Mouse (Mus musculus): ENCODE data around the gene Slc24a2. TPM values are rescaled to one million over a fixed set of nuclear protein-coding genes. Genes with fewer than 3 reads are reported as not detected.
A peak's percentile ranks its signal among the peaks of the same experiment; 100 is the strongest.

The Slc24a2 gene
- polyA plus RNA-seq, 1 experiment from 2014 or later = 2.1 TPM

DNA sequence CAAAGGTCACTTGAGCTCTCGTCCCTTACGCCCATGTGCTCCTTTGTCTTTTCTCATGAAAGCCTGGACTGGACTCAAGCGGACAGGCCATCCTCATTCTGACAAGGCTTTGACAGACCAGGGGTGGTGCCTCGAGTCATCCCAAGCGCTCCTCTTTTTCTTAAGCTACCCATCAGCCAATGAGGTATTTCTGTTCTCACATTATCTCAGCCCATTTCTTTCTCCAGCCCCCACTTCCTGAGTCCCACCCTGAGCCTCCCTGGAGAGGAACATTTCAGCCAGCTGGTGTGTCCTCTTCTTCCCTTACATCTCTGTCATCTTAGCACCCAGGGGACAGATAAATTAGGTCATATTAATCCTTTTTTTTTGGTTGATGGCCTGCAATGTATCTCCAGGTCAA is 193.8 kb downstream of the Slc24a2 start:
- no peak overlapping the region for H3K9ac ChIP-seq (replicated peaks; ENCODE audit: low read depth, low read length)
- H3K27me3 ChIP-seq (replicated peaks; ENCODE audit: control insufficient read depth, insufficient read depth, low read length) = no peaks in the 10 kb centered on the region
- ATAC-seq = no peak
- H3K9me3 ChIP-seq (ENCODE audit: control insufficient read depth, low read length) = no peaks in the 10 kb centered on the region
- H3K4me2 ChIP-seq (ENCODE audit: low read length) = no peak overlapping the region
- no peaks in the 10 kb centered on the region for H3K36me3 ChIP-seq (ENCODE audit: control insufficient read depth, insufficient read depth)
- H3K4me3 ChIP-seq (replicated peaks; ENCODE audit: low read length) = no peak overlapping the region
- H3K27ac ChIP-seq (ENCODE audit: low read length) = no peak overlapping the region
- WGBS = 75% methylated on average over 5 of the region's 5 CpGs
- H3K4me1 ChIP-seq (replicated peaks; ENCODE audit: control insufficient read depth, insufficient read depth, low read length) = peaks cover 3% of the 10 kb centered on the region

DNA sequence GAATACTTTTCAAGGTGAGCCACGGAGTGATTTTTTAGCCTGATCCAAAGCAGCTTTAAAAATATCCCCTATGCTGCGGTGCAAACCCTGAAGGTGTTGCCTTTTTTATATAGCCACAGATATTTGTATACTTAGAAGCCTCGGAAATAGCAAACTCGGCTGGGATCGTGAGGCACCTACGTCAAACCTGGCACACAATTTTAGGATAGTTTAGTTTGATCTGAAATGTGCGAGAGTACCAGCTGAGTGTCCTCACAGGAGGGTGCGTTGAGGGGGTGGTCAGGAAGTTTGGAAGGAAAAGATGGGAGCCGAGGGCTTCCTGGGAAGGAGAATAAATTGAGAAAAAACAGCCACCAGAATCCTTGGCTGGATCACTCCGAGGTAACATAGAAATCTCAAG is 194.6 kb downstream of the Slc24a2 start:
- no peaks in the 10 kb centered on the region for H3K4me1 ChIP-seq (replicated peaks; ENCODE audit: control insufficient read depth, insufficient read depth, low read length)
- 91% methylated on average over 10 of the region's 10 CpGs for WGBS

GRCm38 (mm10) chr4:87032632-87033031 is 197.6 kb downstream of the Slc24a2 start:
- ATAC-seq = no peak
- no peaks in the 10 kb centered on the region for H3K27me3 ChIP-seq (replicated peaks; ENCODE audit: control insufficient read depth, insufficient read depth, low read length)
- WGBS = 81% methylated on average over 8 of the region's 8 CpGs
- H3K36me3 ChIP-seq (ENCODE audit: control insufficient read depth, insufficient read depth) = no peaks in the 10 kb centered on the region
- no peak overlapping the region for H3K4me2 ChIP-seq (ENCODE audit: low read length)
- no peak overlapping the region for H3K4me3 ChIP-seq (replicated peaks; ENCODE audit: low read length)
- H3K27ac ChIP-seq (ENCODE audit: low read length) = no peak overlapping the region
- no peak overlapping the region for H3K9ac ChIP-seq (replicated peaks; ENCODE audit: low read depth, low read length)
- no peaks in the 10 kb centered on the region for H3K9me3 ChIP-seq (ENCODE audit: control insufficient read depth, low read length)
- H3K4me1 ChIP-seq (replicated peaks; ENCODE audit: control insufficient read depth, insufficient read depth, low read length) = no peaks in the 10 kb centered on the region

More for the DNA sequence above, 194.6 kb downstream of the Slc24a2 start:
- H3K4me2 ChIP-seq (ENCODE audit: low read length) = no peak overlapping the region
- H3K9me3 ChIP-seq (ENCODE audit: control insufficient read depth, low read length) = no peaks in the 10 kb centered on the region
- no peak overlapping the region for H3K9ac ChIP-seq (replicated peaks; ENCODE audit: low read depth, low read length)
- H3K36me3 ChIP-seq (ENCODE audit: control insufficient read depth, insufficient read depth) = no peaks in the 10 kb centered on the region
- H3K27me3 ChIP-seq (replicated peaks; ENCODE audit: control insufficient read depth, insufficient read depth, low read length) = no peaks in the 10 kb centered on the region
- no peak overlapping the region for H3K4me3 ChIP-seq (replicated peaks; ENCODE audit: low read length)
- ATAC-seq = no peak
- H3K27ac ChIP-seq (ENCODE audit: low read length) = no peak overlapping the region

GRCm38 (mm10) chr4:87031076-87031475 is 199.2 kb downstream of the Slc24a2 start:
- Histone ChIP-seq H3K27me3 (replicated peaks; ENCODE audit: control insufficient read depth, insufficient read depth, low read length) (no peaks in the 10 kb centered on the region), H3K9ac (replicated peaks; ENCODE audit: low read depth, low read length) (no peak overlapping the region), H3K4me1 (replicated peaks; ENCODE audit: control insufficient read depth, insufficient read depth, low read length) (peaks cover 7% of the 10 kb centered on the region), H3K9me3 (ENCODE audit: control insufficient read depth, low read length) (no peaks in the 10 kb centered on the region), H3K36me3 (ENCODE audit: control insufficient read depth, insufficient read depth) (no peaks in the 10 kb centered on the region), H3K4me3 (replicated peaks; ENCODE audit: low read length) (no peak overlapping the region), H3K4me2 (ENCODE audit: low read length) (no peak overlapping the region), H3K27ac (ENCODE audit: low read length) (no peak overlapping the region)
- ATAC-seq = no peak
- 83% methylated on average over 2 of the region's 2 CpGs for WGBS

- peaks cover 12% of the 10 kb centered on the region for H3K4me1 ChIP-seq (replicated peaks; ENCODE audit: control insufficient read depth, insufficient read depth, low read length)
- H3K36me3 ChIP-seq (ENCODE audit: control insufficient read depth, insufficient read depth) = no peaks in the 10 kb centered on the region
- H3K4me3 ChIP-seq (replicated peaks; ENCODE audit: low read length) = no peak overlapping the region
- no peak overlapping the region for H3K9ac ChIP-seq (replicated peaks; ENCODE audit: low read depth, low read length)
- no peak overlapping the region for H3K27ac ChIP-seq (ENCODE audit: low read length)
- WGBS = 31% methylated on average over 14 of the region's 14 CpGs
- peak; percentile 62 for ATAC-seq
- no peaks in the 10 kb centered on the region for H3K9me3 ChIP-seq (ENCODE audit: control insufficient read depth, low read length)
- H3K27me3 ChIP-seq (replicated peaks; ENCODE audit: control insufficient read depth, insufficient read depth, low read length) = no peaks in the 10 kb centered on the region
- no peak overlapping the region for H3K4me2 ChIP-seq (ENCODE audit: low read length)
These were observed 203.7 kb downstream of the Slc24a2 start for GRCm38 (mm10) chr4:87026311-87027151.

GRCm38 (mm10) chr4:87024556-87024955 is 205.7 kb downstream of the Slc24a2 start:
- ATAC-seq = peak; percentile 60
- Histone ChIP-seq H3K4me2 (ENCODE audit: low read length) (no peak overlapping the region), H3K36me3 (ENCODE audit: control insufficient read depth, insufficient read depth) (no peaks in the 10 kb centered on the region), H3K27ac (ENCODE audit: low read length) (no peak overlapping the region), H3K9ac (replicated peaks; ENCODE audit: low read depth, low read length) (no peak overlapping the region), H3K4me3 (replicated peaks; ENCODE audit: low read length) (no peak overlapping the region), H3K4me1 (replicated peaks; ENCODE audit: control insufficient read depth, insufficient read depth, low read length) (peaks cover 13% of the 10 kb centered on the region), H3K9me3 (ENCODE audit: control insufficient read depth, low read length) (no peaks in the 10 kb centered on the region), H3K27me3 (replicated peaks; ENCODE audit: control insufficient read depth, insufficient read depth, low read length) (no peaks in the 10 kb centered on the region)
- WGBS = 52% methylated on average over 8 of the region's 8 CpGs

- 80% methylated on average over 3 of the region's 3 CpGs for WGBS
- Histone ChIP-seq H3K4me1 (replicated peaks; ENCODE audit: control insufficient read depth, insufficient read depth, low read length) (peaks cover 16% of the 10 kb centered on the region), H3K27ac (ENCODE audit: low read length) (no peak overlapping the region), H3K27me3 (replicated peaks; ENCODE audit: control insufficient read depth, insufficient read depth, low read length) (no peaks in the 10 kb centered on the region), H3K36me3 (ENCODE audit: control insufficient read depth, insufficient read depth) (no peaks in the 10 kb centered on the region), H3K9me3 (ENCODE audit: control insufficient read depth, low read length) (no peaks in the 10 kb centered on the region), H3K4me3 (replicated peaks; ENCODE audit: low read length) (no peak overlapping the region), H3K4me2 (ENCODE audit: low read length) (no peak overlapping the region), H3K9ac (replicated peaks; ENCODE audit: low read depth, low read length) (no peak overlapping the region)
- ATAC-seq = no peak
These were observed 208.7 kb downstream of the Slc24a2 start for GRCm38 (mm10) chr4:87021542-87021941.

GRCm38 (mm10) chr4:87019486-87020105 is 210.7 kb downstream of the Slc24a2 start:
- no peak for ATAC-seq
- Histone ChIP-seq H3K9me3 (ENCODE audit: control insufficient read depth, low read length) (no peaks in the 10 kb centered on the region), H3K36me3 (ENCODE audit: control insufficient read depth, insufficient read depth) (no peaks in the 10 kb centered on the region), H3K9ac (replicated peaks; ENCODE audit: low read depth, low read length) (no peak overlapping the region), H3K4me1 (replicated peaks; ENCODE audit: control insufficient read depth, insufficient read depth, low read length) (peaks cover 13% of the 10 kb centered on the region), H3K27ac (ENCODE audit: low read length) (no peak overlapping the region), H3K4me3 (replicated peaks; ENCODE audit: low read length) (no peak overlapping the region), H3K27me3 (replicated peaks; ENCODE audit: control insufficient read depth, insufficient read depth, low read length) (no peaks in the 10 kb centered on the region), H3K4me2 (ENCODE audit: low read length) (no peak overlapping the region)
- 53% methylated on average over 13 of the region's 13 CpGs for WGBS

- no peak overlapping the region for H3K27ac ChIP-seq (ENCODE audit: low read length)
- H3K9me3 ChIP-seq (ENCODE audit: control insufficient read depth, low read length) = no peaks in the 10 kb centered on the region
- H3K4me1 ChIP-seq (replicated peaks; ENCODE audit: control insufficient read depth, insufficient read depth, low read length) = peaks cover 13% of the 10 kb centered on the region
- no peaks in the 10 kb centered on the region for H3K36me3 ChIP-seq (ENCODE audit: control insufficient read depth, insufficient read depth)
- no peak overlapping the region for H3K9ac ChIP-seq (replicated peaks; ENCODE audit: low read depth, low read length)
- peak; percentile 61 for ATAC-seq
- H3K4me2 ChIP-seq (ENCODE audit: low read length) = no peak overlapping the region
- WGBS = 71% methylated on average over 9 of the region's 9 CpGs
- no peaks in the 10 kb centered on the region for H3K27me3 ChIP-seq (replicated peaks; ENCODE audit: control insufficient read depth, insufficient read depth, low read length)
- H3K4me3 ChIP-seq (replicated peaks; ENCODE audit: low read length) = no peak overlapping the region
These were observed 211.9 kb downstream of the Slc24a2 start for GRCm38 (mm10) chr4:87018073-87018997.
